Mouse (Mus musculus) lung, postnatal 4 days (tissue): ENCODE results near the gene Sec31b.

ENCODE experiments used
- DNase-seq, 2 experiments: peaks; one replicate each; pipeline ENCODE4 v3.0.0; 2021

Sec31b gene

GRCm38 (mm10) chr19:44545321-44546041 is at the start of gene Sec31b:
TSS of gene Sec31b (minus strand) at chr19:44545864.
- DNase-seq = peak; percentile 60 to 64

GRCm38 (mm10) chr19:44594180-44594579 is 48.5 kb upstream of the Sec31b start:
- no peak for DNase-seq

- no peak for DNase-seq
These were observed 46.0 kb upstream of the Sec31b start for GRCm38 (mm10) chr19:44591638-44592037.

GRCm38 (mm10) chr19:44590992-44591391 is 45.3 kb upstream of the Sec31b start:
- DNase-seq = no peak

GRCm38 (mm10) chr19:44589591-44590223 is 44.0 kb upstream of the Sec31b start:
- no peak for DNase-seq

GRCm38 (mm10) chr19:44588036-44588435 is 42.4 kb upstream of the Sec31b start:
- DNase-seq = no peak

GRCm38 (mm10) chr19:44582638-44583309 is 37.1 kb upstream of the Sec31b start:
- peak; percentile 90 to 94 for DNase-seq

- DNase-seq = no peak
These were observed 36.4 kb upstream of the Sec31b start for GRCm38 (mm10) chr19:44582103-44582502.

GRCm38 (mm10) chr19:44578038-44578437 is 32.4 kb upstream of the Sec31b start:
- DNase-seq = peak in 1 of 2 experiments; percentile 9

- DNase-seq = no peak
These were observed 30.6 kb upstream of the Sec31b start for GRCm38 (mm10) chr19:44576275-44576674.

GRCm38 (mm10) chr19:44567763-44568162 is 22.1 kb upstream of the Sec31b start:
- DNase-seq = no peak

- DNase-seq = peak in 1 of 2 experiments; percentile 43
These were observed 18.3 kb upstream of the Sec31b start for GRCm38 (mm10) chr19:44564006-44564405.

- peak; percentile 95 to 96 for DNase-seq
These were observed 17.1 kb upstream of the Sec31b start, which contains the start of gene Hif1an for GRCm38 (mm10) chr19:44562652-44563206. TSS of gene Hif1an (plus strand) at chr19:44562850.

GRCm38 (mm10) chr19:44554861-44555590 is 9.4 kb upstream of the Sec31b start, which contains the start of gene Ndufb8:
TSS of gene Ndufb8 (minus strand) at chr19:44555440.
- DNase-seq = peak; percentile 95 to 97

GRCm38 (mm10) chr19:44554490-44554860 is 8.8 kb upstream of the Sec31b start:
- DNase-seq = peak in 1 of 2 experiments; percentile 13

GRCm38 (mm10) chr19:44553286-44553685 is 7.6 kb upstream of the Sec31b start:
- DNase-seq = peak in 1 of 2 experiments; percentile 5

- DNase-seq = peak in 1 of 2 experiments; percentile 14
These were observed 7.1 kb upstream of the Sec31b start, which contains the start of gene Gm20538 for GRCm38 (mm10) chr19:44552731-44553130. TSS of gene Gm20538 (minus strand) at chr19:44552831.

- peak; percentile 62 to 81 for DNase-seq
These were observed 889 bp downstream of the Sec31b start for GRCm38 (mm10) chr19:44544775-44545174.

- DNase-seq = no peak
These were observed 1.3 kb downstream of the Sec31b start for GRCm38 (mm10) chr19:44544372-44544771.

- DNase-seq = no peak
These were observed 2.9 kb downstream of the Sec31b start for GRCm38 (mm10) chr19:44542694-44543178.

- DNase-seq = no peak
These were observed 8.2 kb downstream of the Sec31b start for GRCm38 (mm10) chr19:44537416-44537815.

GRCm38 (mm10) chr19:44535376-44535775 is 10.3 kb downstream of the Sec31b start:
- peak; percentile 12 to 29 for DNase-seq
